Mouse (Mus musculus): ENCODE data around the gene Tnr. TPM values are rescaled to one million over a fixed set of nuclear protein-coding genes. Genes with fewer than 3 reads are reported as not detected.

Gene Tnr
- polyA plus RNA-seq, 1 experiment, result 0.03 TPM

GRCm38 (mm10) chr1:159742003-159742274 lies 218.4 kb downstream of the Tnr start:
- Histone ChIP-seq H3K4me1 (ENCODE audit: control insufficient read depth, insufficient read depth, low read length) (no peaks in the 10 kb centered on the region), H3K27me3 (replicated peaks; ENCODE audit: control insufficient read depth, insufficient read depth, low read length) (no peaks in the 10 kb centered on the region), H3K4me3 (ENCODE audit: insufficient read depth, low read depth, low read length) (no peak overlapping the region), H3K36me3 (ENCODE audit: control insufficient read depth, insufficient read depth, low read length) (no peaks in the 10 kb centered on the region), H3K27ac (ENCODE audit: insufficient read depth, low read depth, low read length) (no peak overlapping the region)
- 53% methylated on average over 3 of the region's 3 CpGs for WGBS
- DNase-seq, result no peak
- TF ChIP-seq CTCF (conservative IDR thresholded peaks at IDR 0.05; ENCODE audit: insufficient read depth, insufficient read length, low read depth, low read length) (no peak), POLR2A (IDR thresholded peaks at IDR 0.05; ENCODE audit: low read depth, low read length) (no peak)

GRCm38 (mm10) chr1:159743744-159744253 lies 220.2 kb downstream of the Tnr start:
- Histone ChIP-seq H3K4me3 (ENCODE audit: insufficient read depth, low read depth, low read length) (no peak overlapping the region), H3K27ac (ENCODE audit: insufficient read depth, low read depth, low read length) (no peak overlapping the region), H3K4me1 (ENCODE audit: control insufficient read depth, insufficient read depth, low read length) (no peaks in the 10 kb centered on the region), H3K36me3 (ENCODE audit: control insufficient read depth, insufficient read depth, low read length) (no peaks in the 10 kb centered on the region), H3K27me3 (replicated peaks; ENCODE audit: control insufficient read depth, insufficient read depth, low read length) (no peaks in the 10 kb centered on the region)
- 86% methylated on average over 2 of the region's 2 CpGs for WGBS
- DNase-seq, result no peak
- TF ChIP-seq CTCF (conservative IDR thresholded peaks at IDR 0.05; ENCODE audit: insufficient read depth, insufficient read length, low read depth, low read length) (no peak), POLR2A (IDR thresholded peaks at IDR 0.05; ENCODE audit: low read depth, low read length) (no peak)

DNA sequence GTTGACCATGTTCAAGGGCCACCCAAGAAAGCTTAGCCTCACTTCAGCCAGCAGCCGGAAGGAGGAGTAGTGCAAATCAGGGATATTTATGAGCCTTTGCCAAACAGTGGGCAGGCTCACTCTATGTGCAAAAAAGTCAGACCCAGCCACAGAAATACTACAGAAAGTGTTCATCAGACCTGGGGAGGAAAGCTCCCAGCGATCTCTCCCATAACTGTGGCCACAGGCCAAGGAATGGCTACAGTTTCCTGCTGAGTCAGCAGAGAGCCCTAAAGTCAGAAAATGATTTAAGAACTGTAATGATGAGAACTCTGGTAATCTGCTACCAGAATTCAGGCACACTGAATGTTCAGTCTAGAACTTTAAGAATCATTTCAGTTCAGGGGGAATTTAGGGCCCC lies 221.7 kb downstream of the Tnr start:
- TF ChIP-seq POLR2A (IDR thresholded peaks at IDR 0.05; ENCODE audit: low read depth, low read length), result no peak
- TF ChIP-seq CTCF (conservative IDR thresholded peaks at IDR 0.05; ENCODE audit: insufficient read depth, insufficient read length, low read depth, low read length), result no peak
- H3K36me3 ChIP-seq (ENCODE audit: control insufficient read depth, insufficient read depth, low read length), result no peaks in the 10 kb centered on the region
- H3K4me3 ChIP-seq (ENCODE audit: insufficient read depth, low read depth, low read length), result no peak overlapping the region
- no peak overlapping the region for H3K27ac ChIP-seq (ENCODE audit: insufficient read depth, low read depth, low read length)
- no peaks in the 10 kb centered on the region for H3K4me1 ChIP-seq (ENCODE audit: control insufficient read depth, insufficient read depth, low read length)
- no peak for DNase-seq
- no peaks in the 10 kb centered on the region for H3K27me3 ChIP-seq (replicated peaks; ENCODE audit: control insufficient read depth, insufficient read depth, low read length)
- WGBS, result 44% methylated on average over 2 of the region's 2 CpGs

- no peak for TF ChIP-seq CTCF (conservative IDR thresholded peaks at IDR 0.05; ENCODE audit: insufficient read depth, insufficient read length, low read depth, low read length)
- TF ChIP-seq POLR2A (IDR thresholded peaks at IDR 0.05; ENCODE audit: low read depth, low read length), result no peak
- H3K4me3 ChIP-seq (ENCODE audit: insufficient read depth, low read depth, low read length), result no peak overlapping the region
- no peak overlapping the region for H3K27ac ChIP-seq (ENCODE audit: insufficient read depth, low read depth, low read length)
- 37% methylated on average over 7 of the region's 7 CpGs for WGBS
- H3K27me3 ChIP-seq (replicated peaks; ENCODE audit: control insufficient read depth, insufficient read depth, low read length), result no peaks in the 10 kb centered on the region
- no peak for DNase-seq
- H3K36me3 ChIP-seq (ENCODE audit: control insufficient read depth, insufficient read depth, low read length), result no peaks in the 10 kb centered on the region
- no peaks in the 10 kb centered on the region for H3K4me1 ChIP-seq (ENCODE audit: control insufficient read depth, insufficient read depth, low read length)
Observed at GRCm38 (mm10) chr1:159747969-159748368, 224.4 kb downstream of the Tnr start.

GRCm38 (mm10) chr1:159750411-159750810 lies 226.8 kb downstream of the Tnr start:
- 73% methylated on average over 5 of the region's 5 CpGs for WGBS

GRCm38 (mm10) chr1:159750876-159751275 lies 227.3 kb downstream of the Tnr start:
- no peak for TF ChIP-seq CTCF (conservative IDR thresholded peaks at IDR 0.05; ENCODE audit: insufficient read depth, insufficient read length, low read depth, low read length)
- no peaks in the 10 kb centered on the region for H3K36me3 ChIP-seq (ENCODE audit: control insufficient read depth, insufficient read depth, low read length)
- no peaks in the 10 kb centered on the region for H3K27me3 ChIP-seq (replicated peaks; ENCODE audit: control insufficient read depth, insufficient read depth, low read length)
- 42% methylated on average over 6 of the region's 6 CpGs for WGBS
- H3K4me3 ChIP-seq (ENCODE audit: insufficient read depth, low read depth, low read length), result no peak overlapping the region
- no peaks in the 10 kb centered on the region for H3K4me1 ChIP-seq (ENCODE audit: control insufficient read depth, insufficient read depth, low read length)
- no peak overlapping the region for H3K27ac ChIP-seq (ENCODE audit: insufficient read depth, low read depth, low read length)
- DNase-seq, result no peak

More at GRCm38 (mm10) chr1:159750411-159750810, 226.8 kb downstream of the Tnr start:
- TF ChIP-seq POLR2A (IDR thresholded peaks at IDR 0.05; ENCODE audit: low read depth, low read length), result no peak
- no peak for TF ChIP-seq CTCF (conservative IDR thresholded peaks at IDR 0.05; ENCODE audit: insufficient read depth, insufficient read length, low read depth, low read length)
- no peak overlapping the region for H3K4me3 ChIP-seq (ENCODE audit: insufficient read depth, low read depth, low read length)
- no peaks in the 10 kb centered on the region for H3K36me3 ChIP-seq (ENCODE audit: control insufficient read depth, insufficient read depth, low read length)
- H3K4me1 ChIP-seq (ENCODE audit: control insufficient read depth, insufficient read depth, low read length), result no peaks in the 10 kb centered on the region
- DNase-seq, result no peak
- no peak overlapping the region for H3K27ac ChIP-seq (ENCODE audit: insufficient read depth, low read depth, low read length)
- H3K27me3 ChIP-seq (replicated peaks; ENCODE audit: control insufficient read depth, insufficient read depth, low read length), result no peaks in the 10 kb centered on the region

GRCm38 (mm10) chr1:159760970-159761369 lies 237.4 kb downstream of the Tnr start:
- no peaks in the 10 kb centered on the region for H3K36me3 ChIP-seq (ENCODE audit: control insufficient read depth, insufficient read depth, low read length)
- no peaks in the 10 kb centered on the region for H3K27me3 ChIP-seq (replicated peaks; ENCODE audit: control insufficient read depth, insufficient read depth, low read length)
- no peak for TF ChIP-seq POLR2A (IDR thresholded peaks at IDR 0.05; ENCODE audit: low read depth, low read length)
- TF ChIP-seq CTCF (conservative IDR thresholded peaks at IDR 0.05; ENCODE audit: insufficient read depth, insufficient read length, low read depth, low read length), result no peak
- DNase-seq, result no peak
- no peak overlapping the region for H3K27ac ChIP-seq (ENCODE audit: insufficient read depth, low read depth, low read length)
- no peaks in the 10 kb centered on the region for H3K4me1 ChIP-seq (ENCODE audit: control insufficient read depth, insufficient read depth, low read length)
- H3K4me3 ChIP-seq (ENCODE audit: insufficient read depth, low read depth, low read length), result no peak overlapping the region

DNA sequence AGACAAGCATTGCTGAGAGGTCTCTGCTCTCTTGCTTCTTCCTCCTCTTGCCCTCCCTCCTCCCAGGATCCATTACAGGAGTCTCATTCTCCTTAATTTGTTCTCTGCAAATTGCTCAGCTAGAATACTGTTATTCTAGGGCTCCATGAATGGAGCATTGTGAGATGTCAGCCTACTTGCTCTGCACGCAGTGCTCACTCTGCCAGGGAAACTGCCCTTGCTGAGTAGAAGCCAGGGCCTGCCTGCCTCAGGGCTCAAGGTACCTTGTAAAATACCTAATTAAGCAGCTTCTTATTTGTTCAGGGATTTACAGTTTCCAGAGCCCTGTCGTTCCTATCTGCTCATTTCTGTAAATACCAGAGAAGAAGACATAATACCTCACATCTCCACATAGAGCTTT lies 240.3 kb downstream of the Tnr start:
- WGBS, result 78% methylated on average over 2 of the region's 2 CpGs
- H3K27me3 ChIP-seq (replicated peaks; ENCODE audit: control insufficient read depth, insufficient read depth, low read length), result no peaks in the 10 kb centered on the region

More for the DNA sequence above, 240.3 kb downstream of the Tnr start:
- TF ChIP-seq CTCF (conservative IDR thresholded peaks at IDR 0.05; ENCODE audit: insufficient read depth, insufficient read length, low read depth, low read length), result no peak
- no peak for TF ChIP-seq POLR2A (IDR thresholded peaks at IDR 0.05; ENCODE audit: low read depth, low read length)
- no peak for DNase-seq
- no peaks in the 10 kb centered on the region for H3K36me3 ChIP-seq (ENCODE audit: control insufficient read depth, insufficient read depth, low read length)
- no peak overlapping the region for H3K27ac ChIP-seq (ENCODE audit: insufficient read depth, low read depth, low read length)
- no peak overlapping the region for H3K4me3 ChIP-seq (ENCODE audit: insufficient read depth, low read depth, low read length)
- no peaks in the 10 kb centered on the region for H3K4me1 ChIP-seq (ENCODE audit: control insufficient read depth, insufficient read depth, low read length)
